Mouse (Mus musculus) cortical plate, adult 2 months (tissue): Measurements from ENCODE around the gene Ism2.

Source experiments
- CTCF ChIP-seq: fragments of 200-500 bp; IDR thresholded peaks from 2 replicates; pipeline ENCODE4 v1.5.1; 2011; ENCODE audit warnings: mild to moderate bottlenecking, control low read depth, low read length; ENCODE audit not compliant: insufficient read depth; ENCODE audit errors: extremely low read depth
- POLR2A ChIP-seq: fragments of 200-500 bp; IDR thresholded peaks from 2 replicates; pipeline ENCODE4 v1.6.1; 2011; ENCODE audit warnings: mild to moderate bottlenecking, low read length, control low read depth; ENCODE audit not compliant: insufficient read depth; ENCODE audit errors: extremely low read depth

GRCm38 (mm10) chr12:87236882-87237483 is 62.5 kb downstream of the Ism2 start:
- TF ChIP-seq POLR2A (no peak), CTCF (no peak)
